Mouse (Mus musculus) kidney, postnatal 0 days (tissue): ENCODE data around the gene Srgap3. TPM values are rescaled to one million over a fixed set of nuclear protein-coding genes. Genes with fewer than 3 reads are reported as not detected.

Source experiments
- ATAC-seq: fragments of 200-750 bp; cut with Nextera tagmentation; replicated peaks from 2 replicates; pipeline ENCODE4 v1.8.0; 2017; ENCODE audit warnings: low read depth, moderate number of reproducible peaks, moderate TSS enrichment, moderate library complexity; ENCODE audit not compliant: low FRiP score
- DNase-seq: peaks from one replicate; pipeline ENCODE4 v3.0.0-alpha.2; 2016; ENCODE audit warnings: low spot score
- H3K27ac ChIP-seq: fragments of 300-500 bp; sonication (generic); 2 replicates; pipeline ENCODE4 v1.5.1; 2014; ENCODE audit warnings: mild to moderate bottlenecking
- H3K27me3 ChIP-seq: fragments of 300-500 bp; sonication (generic); 2 replicates; pipeline ENCODE4 v1.6.1; 2014; ENCODE audit warnings: low read length, mixed read lengths; ENCODE audit not compliant: insufficient read depth
- H3K36me3 ChIP-seq: fragments of 300-500 bp; sonication (generic); 2 replicates; pipeline ENCODE4 v1.6.1; 2014; ENCODE audit warnings: low read length, mixed read lengths; ENCODE audit not compliant: insufficient read depth
- H3K4me1 ChIP-seq: fragments of 300-500 bp; sonication (generic); replicated peaks from 2 replicates; pipeline ENCODE4 v1.6.1; 2014; ENCODE audit warnings: antibody characterized with exemption, low read length, mixed read lengths; ENCODE audit not compliant: insufficient read depth
- H3K4me2 ChIP-seq: fragments of 300-500 bp; sonication (generic); 2 replicates; pipeline ENCODE4 v1.6.1; 2014; ENCODE audit warnings: mild to moderate bottlenecking, low read length, moderate library complexity, mixed read lengths
- H3K4me3 ChIP-seq: fragments of 300-500 bp; sonication (generic); replicated peaks from 2 replicates; pipeline ENCODE4 v1.5.1; 2014; ENCODE audit warnings: low read depth, low read length
- H3K9ac ChIP-seq: fragments of 300-500 bp; sonication (generic); 2 replicates; pipeline ENCODE4 v1.6.1; 2014; ENCODE audit warnings: low read depth, low read length
- H3K9me3 ChIP-seq: fragments of 300-500 bp; sonication (generic); replicated peaks from 2 replicates; pipeline ENCODE4 v1.6.1; 2016; ENCODE audit warnings: low read length, inconsistent platforms, mixed read lengths
- CTCF ChIP-seq: IDR thresholded peaks from 2 replicates; pipeline ENCODE4 v1.5.1; 2016; ENCODE audit warnings: antibody characterized with exemption, low read depth, mild to moderate bottlenecking, moderate library complexity
- WGBS: fragments of 180-500 bp; shearing (Covaris S2); extraction: QIAGEN DNeasy Blood & Tissue Kit; methylation state at CpG from one replicate; pipeline ENCODE4 v1.1.7; 2014; 5-methylcytosine and 5-hydroxymethylcytosine counted together
- polyA plus RNA-seq: library from polyadenylated mRNA; unstranded; fragments of >200 nt; fragmentation: Nextera tagmentation; extraction: Ambion mirVana; gene quantifications from 2 replicates; pipeline ENCODE4 v1.2.1, GENCODE M21; 2015

The Srgap3 gene
- polyA plus RNA-seq, 1 experiment from 2014 or later, result 2.1 TPM

GRCm38 (mm10) chr6:112808738-112809137 lies 138.3 kb downstream of the Srgap3 start:
- DNase-seq, result no peak
- 74% methylated on average over 9 of the region's 9 CpGs for WGBS

DNA sequence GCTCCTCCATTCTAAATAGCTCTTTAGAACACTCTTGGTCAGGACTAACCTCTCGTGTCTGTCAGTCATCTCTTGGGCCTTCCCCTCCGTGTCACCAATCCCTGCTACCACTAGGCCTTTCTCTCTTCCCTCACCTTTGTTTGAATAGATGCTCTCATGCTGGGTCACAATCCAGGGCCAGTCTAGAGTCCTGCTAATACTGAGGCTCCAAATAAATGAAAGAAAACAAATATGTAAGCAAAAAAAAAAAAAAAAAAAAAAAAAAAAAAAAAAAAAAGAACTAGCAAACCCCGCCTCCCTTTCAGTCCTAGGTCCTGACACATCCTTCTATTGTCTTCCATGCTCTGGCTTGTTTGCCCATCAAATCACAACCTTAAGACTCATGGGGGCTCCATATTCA lies 145.1 kb downstream of the Srgap3 start:
- no peak overlapping the region for H3K9ac ChIP-seq
- H3K27me3 ChIP-seq, result no peaks in the 10 kb centered on the region
- no peak for DNase-seq
- H3K9me3 ChIP-seq, result no peaks in the 10 kb centered on the region
- no peaks in the 10 kb centered on the region for H3K4me1 ChIP-seq
- TF ChIP-seq CTCF, result no peak
- no peak for ATAC-seq
- H3K4me3 ChIP-seq, result no peak overlapping the region
- WGBS, result 89% methylated on average over 3 of the region's 3 CpGs
- H3K36me3 ChIP-seq, result no peaks in the 10 kb centered on the region
- no peak overlapping the region for H3K4me2 ChIP-seq
- no peak overlapping the region for H3K27ac ChIP-seq

More at GRCm38 (mm10) chr6:112808738-112809137, 138.3 kb downstream of the Srgap3 start:
- no peaks in the 10 kb centered on the region for H3K4me1 ChIP-seq
- ATAC-seq, result no peak
- TF ChIP-seq CTCF, result no peak
- H3K9me3 ChIP-seq, result no peaks in the 10 kb centered on the region
- H3K27me3 ChIP-seq, result no peaks in the 10 kb centered on the region
- H3K27ac ChIP-seq, result no peak overlapping the region
- H3K4me3 ChIP-seq, result no peak overlapping the region
- no peak overlapping the region for H3K4me2 ChIP-seq
- H3K36me3 ChIP-seq, result no peaks in the 10 kb centered on the region
- no peak overlapping the region for H3K9ac ChIP-seq

DNA sequence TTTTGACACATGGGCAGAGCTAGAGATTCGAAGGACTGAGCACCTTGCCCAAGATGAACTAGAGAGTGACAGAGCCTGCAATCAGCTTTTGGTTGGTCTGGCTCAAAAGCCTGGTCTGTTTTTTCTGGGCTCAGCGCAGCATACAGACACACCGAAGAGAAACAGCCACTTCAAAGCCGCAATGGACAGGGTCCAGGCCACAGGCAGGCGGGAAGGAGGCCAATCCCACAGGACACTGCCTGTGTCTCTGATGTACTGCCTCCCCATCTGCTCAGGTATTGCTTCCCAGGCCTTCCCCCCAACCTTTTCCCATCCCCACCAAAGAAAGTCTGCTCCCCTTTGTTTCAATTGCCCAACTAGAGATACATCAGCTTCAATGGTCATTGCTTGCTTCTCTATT lies 148.7 kb downstream of the Srgap3 start:
- H3K27ac ChIP-seq, result no peak overlapping the region
- no peak overlapping the region for H3K4me2 ChIP-seq
- 80% methylated on average over 5 of the region's 5 CpGs for WGBS
- no peaks in the 10 kb centered on the region for H3K4me1 ChIP-seq
- no peak for DNase-seq
- TF ChIP-seq CTCF, result no peak
- H3K9me3 ChIP-seq, result no peaks in the 10 kb centered on the region
- H3K4me3 ChIP-seq, result no peak overlapping the region
- no peak for ATAC-seq
- no peaks in the 10 kb centered on the region for H3K36me3 ChIP-seq
- no peak overlapping the region for H3K9ac ChIP-seq
- no peaks in the 10 kb centered on the region for H3K27me3 ChIP-seq

- Histone ChIP-seq H3K36me3 (no peaks in the 10 kb centered on the region), H3K9me3 (no peaks in the 10 kb centered on the region), H3K27me3 (no peaks in the 10 kb centered on the region), H3K9ac (no peak overlapping the region), H3K4me1 (no peaks in the 10 kb centered on the region), H3K27ac (no peak overlapping the region), H3K4me2 (no peak overlapping the region), H3K4me3 (no peak overlapping the region)
- TF ChIP-seq CTCF, result no peak
- DNase-seq (no peak), ATAC-seq (no peak)
- 42% methylated on average over 2 of the region's 2 CpGs for WGBS
Measured at GRCm38 (mm10) chr6:112796607-112797006, 150.5 kb downstream of the Srgap3 start.

GRCm38 (mm10) chr6:112793887-112794286 lies 153.2 kb downstream of the Srgap3 start:
- TF ChIP-seq CTCF, result no peak
- H3K4me1 ChIP-seq, result no peaks in the 10 kb centered on the region
- WGBS, result 91% methylated on average over 5 of the region's 5 CpGs
- H3K36me3 ChIP-seq, result no peaks in the 10 kb centered on the region
- no peak overlapping the region for H3K9ac ChIP-seq
- no peak for DNase-seq
- H3K4me3 ChIP-seq, result no peak overlapping the region
- H3K4me2 ChIP-seq, result no peak overlapping the region
- H3K9me3 ChIP-seq, result no peaks in the 10 kb centered on the region
- no peaks in the 10 kb centered on the region for H3K27me3 ChIP-seq
- no peak for ATAC-seq
- H3K27ac ChIP-seq, result no peak overlapping the region

DNA sequence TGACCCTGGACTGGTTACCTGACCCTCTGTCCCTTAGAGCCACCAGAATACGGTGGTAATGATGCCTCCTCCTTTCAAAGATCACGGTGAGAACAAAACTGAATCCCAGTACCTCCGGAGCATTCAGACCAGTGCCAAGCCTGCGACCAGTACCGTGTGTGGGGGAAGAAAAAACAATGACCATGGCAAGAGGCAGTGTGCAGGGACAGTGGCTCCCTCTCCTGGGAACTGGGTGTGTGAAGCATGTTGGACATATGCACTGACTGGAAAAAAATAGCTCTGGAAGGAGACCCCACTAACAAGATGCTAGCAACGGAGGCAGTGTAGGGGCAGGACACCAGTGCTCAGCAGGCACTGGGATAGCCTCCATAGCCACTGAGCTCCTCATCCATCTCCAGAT lies 157.2 kb downstream of the Srgap3 start:
- no peaks in the 10 kb centered on the region for H3K36me3 ChIP-seq
- no peak overlapping the region for H3K9ac ChIP-seq
- H3K4me3 ChIP-seq, result no peak overlapping the region
- H3K27ac ChIP-seq, result no peak overlapping the region
- H3K9me3 ChIP-seq, result no peaks in the 10 kb centered on the region
- WGBS, result 61% methylated on average over 6 of the region's 6 CpGs
- DNase-seq (no peak), ATAC-seq (no peak)
- TF ChIP-seq CTCF, result peak; percentile 26; the same call in 1 of the 2 replicates
- H3K4me2 ChIP-seq, result no peak overlapping the region
- H3K27me3 ChIP-seq, result no peaks in the 10 kb centered on the region
- H3K4me1 ChIP-seq, result no peaks in the 10 kb centered on the region

- Histone ChIP-seq H3K36me3 (no peaks in the 10 kb centered on the region), H3K9me3 (no peaks in the 10 kb centered on the region), H3K27me3 (no peaks in the 10 kb centered on the region), H3K9ac (no peak overlapping the region), H3K27ac (no peak overlapping the region), H3K4me3 (no peak overlapping the region), H3K4me1 (no peaks in the 10 kb centered on the region), H3K4me2 (no peak overlapping the region)
- no peak for TF ChIP-seq CTCF
- 30% methylated on average over 10 of the region's 10 CpGs for WGBS
- no peak for ATAC-seq
- peak; percentile 22 for DNase-seq
Measured at GRCm38 (mm10) chr6:112788617-112789016, 158.4 kb downstream of the Srgap3 start.
